Mouse (Mus musculus) intestine, embryonic 16.5 days (tissue): Measurements from ENCODE around the gene Bcl11a. TPM values are rescaled to one million over a fixed set of nuclear protein-coding genes. Genes with fewer than 3 reads are reported as not detected.

Source experiments
- ATAC-seq: fragments of 200-750 bp; cut with Nextera tagmentation; 2 replicates; pipeline ENCODE4 v1.8.0; 2017; ENCODE audit warnings: moderate TSS enrichment, moderate library complexity
- H3K27ac ChIP-seq: fragments of 300-500 bp; sonication (generic); 2 replicates; pipeline ENCODE4 v1.5.1; 2014; ENCODE audit warnings: mild to moderate bottlenecking, low read length
- H3K27me3 ChIP-seq: fragments of 300-500 bp; sonication (generic); replicated peaks from 2 replicates; pipeline ENCODE4 v1.6.1; 2014; ENCODE audit warnings: low read length, control low read depth, mixed read lengths; ENCODE audit not compliant: control insufficient read depth, insufficient read depth
- H3K36me3 ChIP-seq: fragments of 300-500 bp; sonication (generic); 2 replicates; pipeline ENCODE4 v1.6.1; 2014; ENCODE audit warnings: low read length, control low read depth; ENCODE audit not compliant: control insufficient read depth, insufficient read depth
- H3K4me1 ChIP-seq: fragments of 300-500 bp; sonication (generic); 2 replicates; pipeline ENCODE4 v1.6.1; 2014; ENCODE audit warnings: low read length, control low read depth, mixed read lengths; ENCODE audit not compliant: control insufficient read depth, insufficient read depth
- H3K4me2 ChIP-seq: fragments of 300-500 bp; sonication (generic); 2 replicates; pipeline ENCODE4 v1.6.1; 2014; ENCODE audit warnings: low read depth, low read length, control low read depth
- H3K4me3 ChIP-seq: fragments of 300-500 bp; sonication (generic); 2 replicates; pipeline ENCODE4 v1.5.1; 2014; ENCODE audit warnings: mild to moderate bottlenecking, low read length
- H3K9ac ChIP-seq: fragments of 300-500 bp; sonication (generic); 2 replicates; pipeline ENCODE4 v1.6.1; 2014; ENCODE audit warnings: low read depth, low read length
- H3K9me3 ChIP-seq: fragments of 300-500 bp; sonication (generic); 2 replicates; pipeline ENCODE4 v1.6.1; 2016; ENCODE audit warnings: low read length, control low read depth; ENCODE audit not compliant: control insufficient read depth
- WGBS: fragments of 180-500 bp; shearing (Covaris S2); extraction: QIAGEN DNeasy Blood & Tissue Kit; methylation state at CpG from one replicate; pipeline ENCODE4 v1.1.7; 2014; 5-methylcytosine and 5-hydroxymethylcytosine counted together
- polyA plus RNA-seq: library from polyadenylated mRNA; unstranded; fragments of >200 nt; fragmentation: Nextera tagmentation; extraction: Ambion mirVana; gene quantifications from 2 replicates; pipeline ENCODE4 v1.2.1, GENCODE M21; 2015

Gene Bcl11a
- polyA plus RNA-seq, 1 experiment from 2014 or later, result 14.8 TPM

DNA sequence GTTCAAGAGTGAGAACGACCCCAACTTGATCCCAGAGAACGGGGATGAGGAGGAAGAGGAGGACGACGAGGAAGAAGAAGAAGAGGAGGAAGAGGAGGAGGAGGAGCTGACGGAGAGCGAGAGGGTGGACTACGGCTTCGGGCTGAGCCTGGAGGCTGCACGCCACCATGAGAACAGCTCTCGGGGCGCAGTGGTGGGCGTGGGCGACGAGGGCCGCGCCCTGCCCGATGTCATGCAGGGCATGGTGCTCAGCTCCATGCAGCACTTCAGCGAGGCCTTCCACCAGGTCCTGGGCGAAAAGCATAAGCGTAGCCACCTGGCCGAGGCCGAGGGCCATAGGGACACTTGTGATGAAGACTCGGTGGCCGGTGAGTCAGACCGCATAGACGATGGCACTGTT lies 86.2 kb downstream of the Bcl11a start:
- Histone ChIP-seq H3K9me3 (no peaks in the 10 kb centered on the region), H3K9ac (no peak overlapping the region), H3K4me1 (no peaks in the 10 kb centered on the region; the same call in 1 of the 2 replicates), H3K27me3 (no peaks in the 10 kb centered on the region), H3K4me3 (no peak overlapping the region), H3K27ac (no peak overlapping the region), H3K36me3 (peaks cover 10% of the 10 kb centered on the region; the same call in 1 of the 2 replicates), H3K4me2 (no peak overlapping the region)
- no peak for ATAC-seq
- WGBS, result 93% methylated on average over 26 of the region's 26 CpGs

DNA sequence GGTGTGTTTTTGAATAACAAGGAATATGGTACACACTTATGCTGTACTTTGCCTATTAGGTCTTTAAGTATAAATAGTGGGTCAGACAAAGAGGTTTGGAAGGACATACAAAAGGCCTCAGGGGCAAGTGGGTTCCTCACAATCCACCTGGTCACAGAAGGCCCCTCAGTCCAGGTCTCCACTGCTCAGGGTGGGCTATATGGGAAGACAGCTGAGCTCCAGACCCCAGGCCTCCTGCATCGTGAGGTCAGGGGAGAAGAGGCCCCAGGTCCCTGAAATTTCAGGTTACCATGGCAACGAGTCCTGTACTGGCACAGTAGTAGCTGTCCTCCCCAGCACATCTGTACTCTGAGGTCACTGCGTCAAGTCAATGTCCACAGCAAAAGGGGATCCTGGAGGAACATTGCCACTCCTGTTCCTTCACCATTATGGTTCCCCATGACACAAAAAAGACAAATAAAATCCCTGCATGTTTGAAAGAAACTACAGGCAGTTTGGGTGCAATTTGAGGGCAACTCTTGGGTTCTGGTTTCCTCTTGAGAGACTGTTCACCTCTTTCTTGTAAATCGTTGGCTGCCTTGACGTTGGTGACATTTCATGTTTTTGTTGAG lies 93.9 kb downstream of the Bcl11a start:
- Histone ChIP-seq H3K9me3 (no peaks in the 10 kb centered on the region), H3K4me1 (no peaks in the 10 kb centered on the region), H3K4me2 (no peak overlapping the region), H3K9ac (no peak overlapping the region), H3K36me3 (no peaks in the 10 kb centered on the region), H3K27ac (no peak overlapping the region), H3K4me3 (no peak overlapping the region), H3K27me3 (no peaks in the 10 kb centered on the region)
- no peak for ATAC-seq
- WGBS, result 84% methylated on average over 5 of the region's 5 CpGs

DNA sequence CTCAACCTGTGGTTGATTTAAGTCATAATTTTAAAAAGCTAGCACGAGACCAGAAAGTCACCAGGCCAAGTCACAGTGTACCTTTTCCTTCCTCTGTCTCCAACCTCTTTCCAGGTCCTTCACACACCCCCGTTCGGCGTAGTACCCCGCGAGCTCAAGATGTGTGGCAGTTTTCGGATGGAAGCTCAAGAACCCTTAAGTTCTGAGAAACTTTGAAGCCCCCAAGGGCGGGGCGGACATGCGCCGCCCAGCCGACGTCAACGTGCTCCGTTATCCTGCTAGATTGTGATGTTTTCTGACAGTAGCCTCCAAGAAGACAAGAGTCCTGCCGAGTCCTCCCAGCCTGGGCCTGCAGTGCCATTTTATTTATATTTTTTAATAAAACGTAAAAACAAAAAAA lies 94.7 kb downstream of the Bcl11a start:
- no peaks in the 10 kb centered on the region for H3K36me3 ChIP-seq
- WGBS, result 96% methylated on average over 17 of the region's 17 CpGs
- no peak overlapping the region for H3K9ac ChIP-seq
- no peaks in the 10 kb centered on the region for H3K9me3 ChIP-seq
- H3K27me3 ChIP-seq, result no peaks in the 10 kb centered on the region
- no peak for ATAC-seq
- H3K4me3 ChIP-seq, result no peak overlapping the region
- H3K4me2 ChIP-seq, result no peak overlapping the region
- H3K27ac ChIP-seq, result no peak overlapping the region
- no peaks in the 10 kb centered on the region for H3K4me1 ChIP-seq

DNA sequence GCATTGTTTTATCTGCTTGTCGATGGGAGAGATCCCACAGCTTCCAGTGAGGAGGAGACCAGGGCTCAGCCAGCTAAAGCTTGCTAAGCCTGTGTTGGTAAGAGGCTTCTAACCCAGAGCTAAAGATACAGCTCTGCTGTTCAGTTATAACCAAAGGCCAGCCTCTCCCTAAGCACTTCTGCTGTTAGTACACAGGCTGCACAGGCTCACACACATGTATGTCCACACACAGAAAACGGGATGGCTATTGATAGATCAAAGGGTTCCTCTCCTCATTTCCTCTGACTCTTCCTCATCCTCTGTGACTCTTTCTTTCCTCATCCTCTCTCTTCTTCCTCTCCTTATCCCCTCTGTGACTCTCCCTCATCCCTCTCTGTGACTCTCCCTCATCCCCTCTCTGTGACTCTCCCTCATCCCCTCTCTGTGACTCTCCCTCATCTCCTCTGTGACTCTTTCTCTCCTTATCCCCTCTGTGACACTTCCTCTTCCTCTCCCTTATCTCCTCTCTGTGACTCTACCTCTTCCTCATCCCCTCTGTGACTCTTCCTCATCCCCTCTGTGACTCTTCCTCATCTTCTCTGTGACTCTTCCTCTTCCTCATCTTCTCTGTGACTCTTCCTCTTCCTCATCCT lies 96.4 kb downstream of the Bcl11a start:
- Histone ChIP-seq H3K4me3 (no peak overlapping the region), H3K9ac (no peak overlapping the region), H3K4me1 (no peaks in the 10 kb centered on the region), H3K9me3 (no peaks in the 10 kb centered on the region), H3K4me2 (no peak overlapping the region), H3K27ac (no peak overlapping the region), H3K27me3 (no peaks in the 10 kb centered on the region), H3K36me3 (no peaks in the 10 kb centered on the region)
- ATAC-seq, result no peak
- 61% methylated on average over 2 of the region's 2 CpGs for WGBS

DNA sequence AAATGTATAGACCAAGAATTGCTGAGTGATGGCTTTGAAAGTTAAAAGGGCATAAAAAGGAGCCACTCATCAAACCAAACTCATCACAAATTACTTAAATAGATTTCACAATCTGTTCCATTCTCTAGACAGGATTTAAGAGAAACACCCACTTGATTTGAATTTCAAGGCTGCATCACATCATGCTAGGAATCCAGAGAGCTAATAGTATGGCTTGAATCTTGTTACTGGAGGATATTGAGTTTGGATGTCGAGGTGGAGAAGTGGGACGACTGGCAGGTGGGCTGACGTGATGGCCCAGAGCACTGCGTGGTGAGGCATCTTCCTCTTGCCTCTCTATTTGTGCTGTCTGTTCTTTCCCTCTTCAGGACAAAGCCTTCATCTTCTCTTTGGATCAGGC lies 99.6 kb downstream of the Bcl11a start:
- H3K4me3 ChIP-seq, result no peak overlapping the region
- ATAC-seq, result no peak
- H3K9ac ChIP-seq, result no peak overlapping the region
- no peak overlapping the region for H3K27ac ChIP-seq
- H3K4me1 ChIP-seq, result no peaks in the 10 kb centered on the region
- WGBS, result 86% methylated on average over 4 of the region's 4 CpGs
- no peaks in the 10 kb centered on the region for H3K9me3 ChIP-seq
- no peaks in the 10 kb centered on the region for H3K27me3 ChIP-seq
- H3K36me3 ChIP-seq, result no peaks in the 10 kb centered on the region
- H3K4me2 ChIP-seq, result no peak overlapping the region

DNA sequence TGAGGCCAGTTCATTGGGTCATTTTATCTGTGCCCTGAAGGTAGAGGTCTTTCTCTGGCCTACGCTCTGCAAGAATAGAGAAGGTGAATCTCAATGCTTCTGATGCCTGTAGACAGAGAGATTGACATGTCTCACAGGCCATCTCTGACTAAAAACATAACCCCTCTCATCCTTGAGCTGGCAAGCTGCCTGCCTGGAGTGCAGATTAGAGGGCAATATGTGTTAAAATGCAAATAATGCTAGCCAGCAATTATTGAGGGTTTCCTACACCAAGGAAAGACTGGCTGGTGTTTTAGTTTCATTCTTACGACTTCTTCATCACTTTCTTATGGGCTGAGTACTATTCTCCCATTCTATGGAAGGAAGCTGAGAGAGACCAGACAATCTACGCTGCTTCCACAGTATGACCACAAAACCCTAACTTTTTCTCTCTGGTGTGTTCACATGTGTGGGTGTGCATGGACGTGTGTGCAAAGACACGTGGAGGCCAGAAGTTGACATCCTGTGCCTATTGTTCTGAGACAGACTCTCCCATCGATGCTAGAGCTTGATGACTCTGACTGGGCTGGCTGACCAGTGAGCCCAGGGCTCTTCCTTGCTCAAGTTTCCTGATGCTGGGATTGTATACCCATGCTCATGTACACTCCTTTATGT lies 101.1 kb downstream of the Bcl11a start:
- Histone ChIP-seq H3K4me3 (no peak overlapping the region), H3K4me1 (no peaks in the 10 kb centered on the region), H3K27me3 (no peaks in the 10 kb centered on the region), H3K27ac (no peak overlapping the region), H3K4me2 (no peak overlapping the region), H3K9ac (no peak overlapping the region), H3K9me3 (no peaks in the 10 kb centered on the region), H3K36me3 (no peaks in the 10 kb centered on the region)
- ATAC-seq, result no peak
- 93% methylated on average over 6 of the region's 6 CpGs for WGBS

DNA sequence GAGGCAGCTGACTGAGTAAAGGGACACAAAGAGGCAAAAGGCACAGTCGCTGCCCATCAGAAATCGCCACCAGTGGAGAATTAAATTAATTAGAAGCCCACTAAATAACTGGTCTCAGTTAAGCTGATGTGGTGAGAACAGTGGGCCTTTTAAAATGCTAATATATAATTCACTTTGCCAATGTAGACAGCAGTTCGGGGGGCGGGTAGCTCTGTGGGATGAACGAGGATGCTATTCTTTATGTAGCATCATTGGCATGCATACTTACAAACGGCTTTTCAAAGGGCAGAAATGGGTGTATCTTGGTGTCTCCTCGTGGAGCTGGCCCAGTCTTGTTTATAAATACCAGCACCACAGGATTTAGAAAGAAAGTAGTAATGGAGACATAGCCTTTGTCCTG lies 102.2 kb downstream of the Bcl11a start:
- H3K4me3 ChIP-seq, result no peak overlapping the region
- no peaks in the 10 kb centered on the region for H3K4me1 ChIP-seq
- H3K9ac ChIP-seq, result no peak overlapping the region
- WGBS, result 67% methylated on average over 7 of the region's 7 CpGs
- H3K36me3 ChIP-seq, result no peaks in the 10 kb centered on the region
- no peak overlapping the region for H3K27ac ChIP-seq
- no peaks in the 10 kb centered on the region for H3K27me3 ChIP-seq
- no peaks in the 10 kb centered on the region for H3K9me3 ChIP-seq
- no peak overlapping the region for H3K4me2 ChIP-seq
- ATAC-seq, result no peak

DNA sequence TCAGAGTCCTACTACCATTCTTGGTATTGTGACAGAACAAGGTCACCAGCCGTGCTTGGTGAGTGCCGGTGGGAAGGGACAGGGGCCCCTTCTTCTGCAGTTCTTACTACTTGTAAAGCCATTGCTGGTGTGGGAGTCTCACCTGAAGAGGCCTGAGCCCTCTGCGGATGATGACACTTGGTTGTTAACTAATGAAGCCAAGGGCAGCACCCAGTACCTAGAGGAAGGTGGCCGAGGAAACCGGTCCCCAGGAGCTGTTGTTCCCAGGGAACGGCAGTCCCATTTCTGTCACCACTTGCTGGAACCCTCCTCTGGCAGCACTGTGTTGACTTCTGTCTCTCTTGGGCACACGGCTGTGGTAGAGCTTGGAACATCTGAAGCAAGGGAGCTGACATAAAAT lies 105.6 kb downstream of the Bcl11a start:
- Histone ChIP-seq H3K9ac (no peak overlapping the region), H3K27me3 (no peaks in the 10 kb centered on the region), H3K4me2 (no peak overlapping the region), H3K4me3 (no peak overlapping the region), H3K4me1 (no peaks in the 10 kb centered on the region), H3K27ac (no peak overlapping the region), H3K36me3 (no peaks in the 10 kb centered on the region), H3K9me3 (no peaks in the 10 kb centered on the region)
- WGBS, result 92% methylated on average over 7 of the region's 7 CpGs
- no peak for ATAC-seq

DNA sequence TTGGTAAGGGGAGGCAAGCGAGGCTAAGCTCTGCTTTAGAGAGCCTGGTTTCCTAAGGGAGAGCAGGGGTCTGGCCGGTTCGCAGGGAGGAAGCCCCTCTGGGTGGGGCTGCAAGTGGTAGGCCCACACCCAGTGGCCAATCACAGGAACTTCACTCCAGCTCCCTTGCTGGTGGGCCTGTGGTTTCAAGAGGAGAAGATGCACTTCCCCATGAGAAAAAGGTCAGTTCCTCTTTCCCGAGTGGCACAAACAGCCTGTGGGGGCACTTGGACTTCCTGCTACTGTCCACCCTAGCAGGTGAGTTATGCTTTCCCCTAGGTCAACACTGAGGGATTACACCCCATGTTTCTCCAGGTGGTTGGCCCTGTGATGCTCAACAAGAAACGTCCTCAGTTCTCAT lies 107.1 kb downstream of the Bcl11a start:
- 62% methylated on average over 5 of the region's 5 CpGs for WGBS
- Histone ChIP-seq H3K4me1 (no peaks in the 10 kb centered on the region), H3K4me2 (no peak overlapping the region), H3K27ac (no peak overlapping the region), H3K36me3 (no peaks in the 10 kb centered on the region), H3K9me3 (no peaks in the 10 kb centered on the region), H3K27me3 (no peaks in the 10 kb centered on the region), H3K9ac (no peak overlapping the region), H3K4me3 (no peak overlapping the region)
- no peak for ATAC-seq
